Mouse (Mus musculus) neural tube, embryonic 13.5 days (tissue): ENCODE measurements around the gene Cldn15. TPM values are rescaled to one million over a fixed set of nuclear protein-coding genes. Genes with fewer than 3 reads are reported as not detected.
A peak's percentile ranks its signal among the peaks of the same experiment; 100 is the strongest.
"Not testable (repeated sequence)": the region's sequence is repeated elsewhere in the genome, so short reads cannot be mapped to it uniquely, and the experiment has no call there.

ENCODE experiments used
- ATAC-seq: fragments of 200-750 bp; cut with Nextera tagmentation; 2 replicates; pipeline ENCODE4 v1.8.0; 2017; ENCODE audit warnings: low read depth, mild to moderate bottlenecking, moderate TSS enrichment, moderate library complexity
- H3K27ac ChIP-seq: fragments of 300-500 bp; sonication (generic); replicated peaks from 2 replicates; pipeline ENCODE4 v1.5.1; 2015; ENCODE audit warnings: moderate library complexity, mild to moderate bottlenecking, inconsistent platforms
- H3K27me3 ChIP-seq: fragments of 300-500 bp; sonication (generic); 2 replicates; pipeline ENCODE4 v1.6.1; 2015; ENCODE audit warnings: mild to moderate bottlenecking, inconsistent platforms
- H3K36me3 ChIP-seq: fragments of 300-500 bp; sonication (generic); 2 replicates; pipeline ENCODE4 v1.6.1; 2015; ENCODE audit warnings: mild to moderate bottlenecking, inconsistent platforms
- H3K4me1 ChIP-seq: fragments of 300-500 bp; sonication (generic); replicated peaks from 2 replicates; pipeline ENCODE4 v1.6.1; 2015; ENCODE audit warnings: inconsistent platforms
- H3K4me2 ChIP-seq: fragments of 300-500 bp; sonication (generic); 2 replicates; pipeline ENCODE4 v1.6.1; 2015; ENCODE audit warnings: inconsistent platforms, mild to moderate bottlenecking, moderate library complexity
- H3K4me3 ChIP-seq: fragments of 300-500 bp; sonication (generic); 2 replicates; pipeline ENCODE4 v1.5.1; 2015; ENCODE audit warnings: mild to moderate bottlenecking, inconsistent platforms
- H3K9ac ChIP-seq: fragments of 300-500 bp; sonication (generic); 2 replicates; pipeline ENCODE4 v1.6.1; 2015; ENCODE audit warnings: moderate library complexity, mild to moderate bottlenecking, inconsistent platforms
- H3K9me3 ChIP-seq: fragments of 300-500 bp; sonication (generic); 2 replicates; pipeline ENCODE4 v1.6.1; 2016; ENCODE audit warnings: inconsistent platforms
- WGBS: fragments of 180-500 bp; shearing (Covaris S2); methylation state at CpG from one replicate; pipeline ENCODE4 v1.1.7; 2015; 5-methylcytosine and 5-hydroxymethylcytosine counted together
- polyA plus RNA-seq: library from polyadenylated mRNA; unstranded; fragments of >200 nt; fragmentation: Nextera tagmentation; extraction: Ambion mirVana; gene quantifications from 2 replicates; pipeline ENCODE4 v1.2.1, GENCODE M21; 2015

Cldn15 gene
- polyA plus RNA-seq, 1 experiment from 2014 or later, result 0.17 TPM

GRCm38 (mm10) chr5:136936750-136937149, 29.7 kb upstream of the Cldn15 start:
- no peak overlapping the region for H3K4me2 ChIP-seq
- no peak for ATAC-seq
- H3K27ac ChIP-seq, result no peak overlapping the region
- H3K36me3 ChIP-seq, result no peaks in the 10 kb centered on the region
- no peak overlapping the region for H3K4me3 ChIP-seq
- H3K9me3 ChIP-seq, result 0 out of 2 replicates have a peak, but pooled peaks cover 3% of the 10 kb centered on the region
- 86% methylated on average over 6 of the region's 6 CpGs for WGBS
- H3K27me3 ChIP-seq, result no peaks in the 10 kb centered on the region
- H3K9ac ChIP-seq, result no peak overlapping the region
- no peaks in the 10 kb centered on the region for H3K4me1 ChIP-seq

DNA sequence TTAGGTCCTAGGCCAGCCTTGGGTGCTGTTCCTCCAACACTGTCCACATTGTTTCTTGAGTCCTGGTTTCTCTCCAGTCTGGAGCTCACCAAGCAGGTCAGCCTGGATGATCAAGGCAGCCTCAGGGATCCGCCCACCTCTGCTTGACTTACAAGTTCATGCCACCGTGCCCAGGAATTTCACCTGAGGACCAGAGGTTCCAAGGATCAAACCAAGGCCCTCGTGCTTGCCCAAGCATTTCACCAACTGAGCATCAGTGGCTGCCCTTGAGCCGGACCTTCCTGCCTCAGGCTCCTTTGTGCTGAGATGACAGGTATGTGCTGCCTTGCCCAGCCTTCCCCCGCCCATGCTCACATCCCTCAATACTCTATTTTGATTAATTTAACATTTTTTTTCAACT, 28.8 kb upstream of the Cldn15 start:
- H3K27ac ChIP-seq, result no peak overlapping the region
- no peak overlapping the region for H3K4me2 ChIP-seq
- H3K4me3 ChIP-seq, result no peak overlapping the region
- H3K9me3 ChIP-seq, result 0 out of 2 replicates have a peak, but pooled peaks cover 3% of the 10 kb centered on the region
- no peaks in the 10 kb centered on the region for H3K36me3 ChIP-seq
- no peak overlapping the region for H3K9ac ChIP-seq
- H3K4me1 ChIP-seq, result no peaks in the 10 kb centered on the region
- 93% methylated on average over 5 of the region's 5 CpGs for WGBS
- no peaks in the 10 kb centered on the region for H3K27me3 ChIP-seq
- no peak for ATAC-seq

DNA sequence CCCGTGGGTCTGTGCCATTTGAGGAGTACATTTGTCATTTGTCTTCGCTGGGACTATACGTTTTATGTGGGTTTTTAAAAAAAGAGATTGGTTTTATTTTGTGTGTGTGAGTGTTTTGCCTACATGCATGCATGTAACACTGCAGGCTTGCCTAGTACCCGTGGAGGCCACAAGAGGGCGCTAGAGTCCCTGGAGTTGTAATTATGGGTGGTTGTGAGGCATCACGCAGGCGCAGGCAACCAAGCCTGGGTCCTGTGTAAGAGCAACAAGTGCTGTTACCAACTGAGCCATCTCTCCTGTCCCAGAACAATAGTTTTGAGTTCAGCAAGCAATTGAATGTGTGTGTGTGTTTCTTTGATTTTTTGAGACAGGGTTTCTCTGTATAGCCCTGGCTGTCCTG, 27.1 kb upstream of the Cldn15 start:
- 0 out of 2 replicates have a peak, but pooled peaks cover 3% of the 10 kb centered on the region for H3K9me3 ChIP-seq
- no peak for ATAC-seq
- H3K9ac ChIP-seq, result no peak overlapping the region
- H3K36me3 ChIP-seq, result no peaks in the 10 kb centered on the region
- 65% methylated on average over 7 of the region's 7 CpGs for WGBS
- no peak overlapping the region for H3K27ac ChIP-seq
- H3K27me3 ChIP-seq, result no peaks in the 10 kb centered on the region
- H3K4me2 ChIP-seq, result no peak overlapping the region
- no peak overlapping the region for H3K4me3 ChIP-seq
- H3K4me1 ChIP-seq, result no peaks in the 10 kb centered on the region

GRCm38 (mm10) chr5:136940029-136940428, 26.4 kb upstream of the Cldn15 start:
- 90% methylated on average over 6 of the region's 6 CpGs for WGBS
- H3K36me3 ChIP-seq, H3K9me3 ChIP-seq, ATAC-seq, H3K4me1 ChIP-seq, H3K27me3 ChIP-seq, H3K27ac ChIP-seq, H3K4me3 ChIP-seq, H3K9ac ChIP-seq, H3K4me2 ChIP-seq: not testable (repeated sequence)

DNA sequence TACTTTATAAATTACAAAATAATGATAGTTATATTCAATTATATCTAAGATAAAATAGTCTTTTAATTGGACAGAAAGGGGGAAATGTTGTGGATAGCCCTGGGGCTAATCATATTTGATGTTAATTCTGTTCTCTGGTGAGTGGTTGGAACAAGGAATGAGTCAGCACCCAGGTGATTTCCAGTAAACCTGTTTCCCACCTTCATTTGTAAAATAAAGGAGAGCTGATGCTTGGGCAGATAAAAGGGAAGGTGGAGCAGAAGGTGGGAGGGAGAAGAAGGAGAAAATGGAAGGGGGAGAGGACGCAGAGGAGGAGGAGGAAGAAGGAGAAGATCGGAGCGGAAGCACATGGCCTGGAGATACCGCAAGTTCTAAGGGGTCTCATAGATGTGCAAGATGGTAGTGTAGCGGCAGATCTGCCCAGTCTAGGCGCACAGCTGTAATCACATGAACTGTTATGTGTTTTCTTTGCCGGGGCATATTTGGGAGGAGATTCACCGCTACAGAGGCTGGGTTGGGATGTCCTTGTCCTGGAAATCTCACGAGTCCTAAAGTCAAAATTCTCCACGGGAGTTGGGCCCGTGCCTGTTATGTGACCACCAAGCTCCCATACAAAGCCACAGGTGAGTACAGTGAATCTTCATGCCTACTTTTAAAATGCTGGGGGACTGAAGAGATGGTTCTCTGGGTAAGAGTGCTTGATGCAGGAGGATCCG, 25.4 kb upstream of the Cldn15 start:
- Histone ChIP-seq H3K27ac (no peak overlapping the region), H3K4me3 (no peak overlapping the region), H3K36me3 (no peaks in the 10 kb centered on the region), H3K4me2 (no peak overlapping the region), H3K27me3 (no peaks in the 10 kb centered on the region), H3K9me3 (0 out of 2 replicates have a peak, but pooled peaks cover 3% of the 10 kb centered on the region), H3K4me1 (no peaks in the 10 kb centered on the region), H3K9ac (no peak overlapping the region)
- no peak for ATAC-seq
- 91% methylated on average over 12 of the region's 12 CpGs for WGBS

GRCm38 (mm10) chr5:136942781-136943180, 23.6 kb upstream of the Cldn15 start:
- H3K27me3 ChIP-seq, result no peaks in the 10 kb centered on the region
- H3K4me2 ChIP-seq, result no peak overlapping the region
- no peaks in the 10 kb centered on the region for H3K36me3 ChIP-seq
- H3K4me1 ChIP-seq, result no peaks in the 10 kb centered on the region
- no peak overlapping the region for H3K9ac ChIP-seq
- no peak overlapping the region for H3K4me3 ChIP-seq
- WGBS, result 86% methylated on average over 3 of the region's 3 CpGs
- no peak for ATAC-seq
- H3K27ac ChIP-seq, result no peak overlapping the region
- 0 out of 2 replicates have a peak, but pooled peaks cover 3% of the 10 kb centered on the region for H3K9me3 ChIP-seq

DNA sequence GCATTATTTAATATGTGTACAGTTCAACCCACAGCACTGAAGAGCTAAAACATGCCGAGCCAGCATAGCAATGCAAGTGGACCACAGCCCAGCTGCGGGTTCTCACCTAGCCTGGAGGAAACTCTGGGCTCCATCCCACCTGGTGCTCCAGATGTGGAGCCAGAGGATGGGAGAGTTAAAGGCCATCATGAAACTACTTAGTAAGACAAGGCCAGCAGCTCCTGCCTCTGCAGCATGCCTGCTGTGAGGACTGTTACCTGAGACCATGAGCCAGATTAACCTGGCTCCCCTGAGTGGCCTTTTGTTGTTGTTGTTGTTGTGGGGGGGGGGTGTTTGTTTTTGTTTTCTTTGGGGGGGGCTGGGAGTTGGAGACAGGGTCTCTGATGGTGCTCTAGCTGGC, 23.0 kb upstream of the Cldn15 start:
- no peaks in the 10 kb centered on the region for H3K36me3 ChIP-seq
- no peaks in the 10 kb centered on the region for H3K4me1 ChIP-seq
- no peak overlapping the region for H3K27ac ChIP-seq
- H3K4me2 ChIP-seq, result no peak overlapping the region
- 78% methylated on average over 2 of the region's 2 CpGs for WGBS
- ATAC-seq, result no peak
- H3K9me3 ChIP-seq, result 0 out of 2 replicates have a peak, but pooled peaks cover 3% of the 10 kb centered on the region
- H3K9ac ChIP-seq, result no peak overlapping the region
- H3K27me3 ChIP-seq, result no peaks in the 10 kb centered on the region
- no peak overlapping the region for H3K4me3 ChIP-seq

- WGBS, result 83% methylated on average over 12 of the region's 12 CpGs
These were observed 21.3 kb upstream of the Cldn15 start for GRCm38 (mm10) chr5:136945084-136945483.

GRCm38 (mm10) chr5:136947874-136948273, 18.5 kb upstream of the Cldn15 start:
- Histone ChIP-seq H3K9ac (no peak overlapping the region), H3K27ac (no peak overlapping the region), H3K4me3 (no peak overlapping the region), H3K9me3 (no peaks in the 10 kb centered on the region), H3K27me3 (no peaks in the 10 kb centered on the region), H3K4me1 (no peaks in the 10 kb centered on the region), H3K36me3 (no peaks in the 10 kb centered on the region), H3K4me2 (no peak overlapping the region)
- no peak for ATAC-seq

More at GRCm38 (mm10) chr5:136945084-136945483, 21.3 kb upstream of the Cldn15 start:
- Histone ChIP-seq H3K4me3 (no peak overlapping the region), H3K4me1 (no peaks in the 10 kb centered on the region), H3K9ac (no peak overlapping the region), H3K27ac (no peak overlapping the region), H3K27me3 (no peaks in the 10 kb centered on the region), H3K4me2 (no peak overlapping the region), H3K36me3 (no peaks in the 10 kb centered on the region), H3K9me3 (no peaks in the 10 kb centered on the region)
- ATAC-seq, result no peak

- H3K9me3 ChIP-seq, H3K4me3 ChIP-seq, H3K27ac ChIP-seq, H3K36me3 ChIP-seq, H3K4me2 ChIP-seq, H3K27me3 ChIP-seq, ATAC-seq, H3K9ac ChIP-seq: not testable (repeated sequence)
- 86% methylated on average over 14 of the region's 14 CpGs for WGBS
- H3K4me1 ChIP-seq, result peaks cover 12% of the 10 kb centered on the region
These were observed 16.7 kb upstream of the Cldn15 start for GRCm38 (mm10) chr5:136949551-136950336.

GRCm38 (mm10) chr5:136950521-136950920, 15.9 kb upstream of the Cldn15 start:
- Histone ChIP-seq H3K9me3 (no peaks in the 10 kb centered on the region), H3K4me1 (peaks cover 20% of the 10 kb centered on the region), H3K36me3 (no peaks in the 10 kb centered on the region), H3K27me3 (no peaks in the 10 kb centered on the region), H3K27ac (no peak overlapping the region), H3K4me3 (no peak overlapping the region), H3K9ac (no peak overlapping the region), H3K4me2 (no peak overlapping the region)
- 93% methylated on average over 6 of the region's 6 CpGs for WGBS
- ATAC-seq, result no peak

DNA sequence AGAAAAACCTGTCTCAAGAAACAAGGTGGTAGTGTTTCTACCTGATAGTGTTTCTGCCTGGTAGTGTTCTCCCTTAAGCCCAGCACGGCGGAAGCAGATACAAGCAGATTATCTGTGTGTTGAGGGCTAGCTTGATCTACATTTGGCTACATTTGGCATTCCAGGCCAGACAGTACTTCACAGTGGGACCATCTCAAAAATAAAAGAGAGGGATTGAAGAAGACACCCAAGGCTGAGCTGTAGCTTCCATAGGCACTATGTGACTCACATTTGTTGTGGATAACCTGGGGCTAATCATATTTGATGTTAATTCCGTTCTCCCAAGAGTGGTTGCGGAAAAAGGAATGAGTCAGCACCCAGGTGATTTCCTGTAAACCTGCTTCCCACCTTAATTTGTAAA, 14.3 kb upstream of the Cldn15 start:
- Histone ChIP-seq H3K9me3 (no peaks in the 10 kb centered on the region), H3K4me1 (peaks cover 24% of the 10 kb centered on the region), H3K27me3 (no peaks in the 10 kb centered on the region), H3K4me3 (no peak overlapping the region), H3K9ac (no peak overlapping the region), H3K4me2 (peak overlapping the region; percentile 74), H3K36me3 (peaks cover 5% of the 10 kb centered on the region; the same call in 1 of the 2 replicates), H3K27ac (no peak overlapping the region)
- no peak for ATAC-seq
- 82% methylated on average over 4 of the region's 4 CpGs for WGBS
